Mouse (Mus musculus) heart, postnatal 25 days (tissue): Measurements from ENCODE around the gene Vps35l. TPM values are rescaled to one million over a fixed set of nuclear protein-coding genes. Genes with fewer than 3 reads are reported as not detected.
A peak's percentile ranks its signal among the peaks of the same experiment; 100 is the strongest.

Source experiments
- DNase-seq: peaks from one replicate; pipeline ENCODE4 v3.0.0; 2022; ENCODE audit warnings: low spot score
- intact Hi-C: fragments of 180-260 bp; cut with DNase I; formaldehyde crosslinking; loops from one replicate; pipeline ENCODE4 v1.15.1; 2025
- total RNA-seq, 2 experiments: library from RNA; stranded (reverse); gene quantifications; 2 replicates each; pipeline ENCODE4 v1.2.3; 2021

Gene Vps35l
- total RNA-seq, 2 experiments from 2014 or later = 26.1 to 26.9 TPM

GRCm38 (mm10) chr7:118803425-118803824 is 63.4 kb downstream of the Vps35l start:
- no peak for DNase-seq
- intact Hi-C loops = no loop called here

- no peak for DNase-seq
- intact Hi-C loops = no loop called here
These were observed 66.8 kb downstream of the Vps35l start for GRCm38 (mm10) chr7:118806631-118807411.

- DNase-seq = no peak
- intact Hi-C loops = no loop called here
These were observed 67.9 kb downstream of the Vps35l start for GRCm38 (mm10) chr7:118807899-118808298.

- intact Hi-C loops = no loop called here
- peak; percentile 33 for DNase-seq
These were observed 71.5 kb downstream of the Vps35l start for GRCm38 (mm10) chr7:118811407-118812106.

GRCm38 (mm10) chr7:118813592-118813991 is 73.6 kb downstream of the Vps35l start:
- no peak for DNase-seq
- intact Hi-C loops = no loop called here

- intact Hi-C loops = loop anchor here (5.0 kb wide), 1 partner anchor 39 kb away; no protein-coding TSS in a partner anchor
- DNase-seq = no peak
These were observed 76.2 kb downstream of the Vps35l start for GRCm38 (mm10) chr7:118816275-118816674.

GRCm38 (mm10) chr7:118817741-118818140 is 77.7 kb downstream of the Vps35l start:
- intact Hi-C loops = loop anchor here (5.0 kb wide), 1 partner anchor 40 kb away; no protein-coding TSS in a partner anchor
- no peak for DNase-seq

GRCm38 (mm10) chr7:118819666-118820065 is 79.6 kb downstream of the Vps35l start:
- no peak for DNase-seq
- intact Hi-C loops = loop anchor here (5.0 kb wide), 1 partner anchor 42 kb away; no protein-coding TSS in a partner anchor

GRCm38 (mm10) chr7:118821356-118821755 is 81.3 kb downstream of the Vps35l start:
- intact Hi-C loops = no loop called here
- peak; percentile 44 for DNase-seq

- intact Hi-C loops = no loop called here
- no peak for DNase-seq
These were observed 82.0 kb downstream of the Vps35l start for GRCm38 (mm10) chr7:118821887-118822556.

- no peak for DNase-seq
- intact Hi-C loops = no loop called here
These were observed 84.4 kb downstream of the Vps35l start for GRCm38 (mm10) chr7:118824451-118824850.

GRCm38 (mm10) chr7:118827975-118828416 is 88.0 kb downstream of the Vps35l start:
- no peak for DNase-seq
- intact Hi-C loops = no loop called here

GRCm38 (mm10) chr7:118837901-118838300 is 97.9 kb downstream of the Vps35l start:
- intact Hi-C loops = no loop called here
- DNase-seq = no peak

GRCm38 (mm10) chr7:118841030-118841745 is 101.2 kb downstream of the Vps35l start:
- no peak for DNase-seq
- intact Hi-C loops = no loop called here

GRCm38 (mm10) chr7:118841796-118842195 is 101.8 kb downstream of the Vps35l start:
- intact Hi-C loops = no loop called here
- DNase-seq = no peak

GRCm38 (mm10) chr7:118842938-118843337 is 102.9 kb downstream of the Vps35l start:
- no peak for DNase-seq
- intact Hi-C loops = no loop called here

GRCm38 (mm10) chr7:118845141-118845540 is 105.1 kb downstream of the Vps35l start:
- no peak for DNase-seq
- intact Hi-C loops = no loop called here

- intact Hi-C loops = no loop called here
- no peak for DNase-seq
These were observed 106.3 kb downstream of the Vps35l start for GRCm38 (mm10) chr7:118846329-118846728.

- intact Hi-C loops = no loop called here
- no peak for DNase-seq
These were observed 108.8 kb downstream of the Vps35l start for GRCm38 (mm10) chr7:118848796-118849195.
